Mouse (Mus musculus) neural tube, embryonic 15.5 days (tissue): ENCODE results near the gene Tgif1. TPM values are rescaled to one million over a fixed set of nuclear protein-coding genes. Genes with fewer than 3 reads are reported as not detected.
"Not testable (repeated sequence)": the region's sequence is repeated elsewhere in the genome, so short reads cannot be mapped to it uniquely, and the experiment has no call there.

Source experiments
- ATAC-seq: fragments of 200-750 bp; cut with Nextera tagmentation; 2 replicates; pipeline ENCODE4 v1.8.0; 2017; ENCODE audit warnings: mild to moderate bottlenecking, moderate TSS enrichment, moderate library complexity; ENCODE audit not compliant: low FRiP score
- H3K27ac ChIP-seq: fragments of 300-500 bp; sonication (generic); replicated peaks from 2 replicates; pipeline ENCODE4 v1.5.1; 2015; ENCODE audit warnings: mild to moderate bottlenecking, inconsistent platforms
- H3K27me3 ChIP-seq: fragments of 300-500 bp; sonication (generic); replicated peaks from 2 replicates; pipeline ENCODE4 v1.6.1; 2015; ENCODE audit warnings: inconsistent platforms
- H3K36me3 ChIP-seq: fragments of 300-500 bp; sonication (generic); 2 replicates; pipeline ENCODE4 v1.6.1; 2015; ENCODE audit warnings: inconsistent platforms
- H3K4me1 ChIP-seq: fragments of 300-500 bp; sonication (generic); 2 replicates; pipeline ENCODE4 v1.6.1; 2015; ENCODE audit warnings: inconsistent platforms
- H3K4me2 ChIP-seq: fragments of 300-500 bp; sonication (generic); 2 replicates; pipeline ENCODE4 v1.6.1; 2015; ENCODE audit warnings: inconsistent platforms, mild to moderate bottlenecking, moderate library complexity
- H3K4me3 ChIP-seq: fragments of 300-500 bp; sonication (generic); replicated peaks from 2 replicates; pipeline ENCODE4 v1.5.1; 2015; ENCODE audit warnings: mild to moderate bottlenecking, inconsistent platforms
- H3K9ac ChIP-seq: fragments of 300-500 bp; sonication (generic); replicated peaks from 2 replicates; pipeline ENCODE4 v1.6.1; 2015; ENCODE audit warnings: mild to moderate bottlenecking, inconsistent platforms
- H3K9me3 ChIP-seq: fragments of 300-500 bp; sonication (generic); replicated peaks from 2 replicates; pipeline ENCODE4 v1.6.1; 2016; ENCODE audit warnings: inconsistent platforms
- WGBS: fragments of 180-500 bp; shearing (Covaris S2); methylation state at CpG from one replicate; pipeline ENCODE4 v1.1.7; 2015; ENCODE audit warnings: mixed read lengths; 5-methylcytosine and 5-hydroxymethylcytosine counted together
- polyA plus RNA-seq: library from polyadenylated mRNA; unstranded; fragments of >200 nt; fragmentation: Nextera tagmentation; extraction: Ambion mirVana; gene quantifications from 2 replicates; pipeline ENCODE4 v1.2.1, GENCODE M21; 2015

Gene Tgif1
- polyA plus RNA-seq, 1 experiment from 2014 or later, result 11.3 TPM

GRCm38 (mm10) chr17:70848511-70849398, 4.6 kb downstream of the Tgif1 start:
- no peaks in the 10 kb centered on the region for H3K9me3 ChIP-seq
- H3K27ac ChIP-seq, result peak overlapping the region; percentile 89
- H3K4me1 ChIP-seq, result peaks cover 60% of the 10 kb centered on the region
- H3K9ac ChIP-seq, result peak overlapping the region; percentile 46
- peak; percentile 9; the same call in 1 of the 2 replicates for ATAC-seq
- H3K36me3 ChIP-seq, result no peaks in the 10 kb centered on the region
- peak overlapping the region; percentile 56 for H3K4me3 ChIP-seq
- H3K27me3 ChIP-seq, result peaks cover 17% of the 10 kb centered on the region
- WGBS, result 1% methylated on average over 23 of the region's 23 CpGs
- H3K4me2 ChIP-seq, result peak overlapping the region; percentile 98

DNA sequence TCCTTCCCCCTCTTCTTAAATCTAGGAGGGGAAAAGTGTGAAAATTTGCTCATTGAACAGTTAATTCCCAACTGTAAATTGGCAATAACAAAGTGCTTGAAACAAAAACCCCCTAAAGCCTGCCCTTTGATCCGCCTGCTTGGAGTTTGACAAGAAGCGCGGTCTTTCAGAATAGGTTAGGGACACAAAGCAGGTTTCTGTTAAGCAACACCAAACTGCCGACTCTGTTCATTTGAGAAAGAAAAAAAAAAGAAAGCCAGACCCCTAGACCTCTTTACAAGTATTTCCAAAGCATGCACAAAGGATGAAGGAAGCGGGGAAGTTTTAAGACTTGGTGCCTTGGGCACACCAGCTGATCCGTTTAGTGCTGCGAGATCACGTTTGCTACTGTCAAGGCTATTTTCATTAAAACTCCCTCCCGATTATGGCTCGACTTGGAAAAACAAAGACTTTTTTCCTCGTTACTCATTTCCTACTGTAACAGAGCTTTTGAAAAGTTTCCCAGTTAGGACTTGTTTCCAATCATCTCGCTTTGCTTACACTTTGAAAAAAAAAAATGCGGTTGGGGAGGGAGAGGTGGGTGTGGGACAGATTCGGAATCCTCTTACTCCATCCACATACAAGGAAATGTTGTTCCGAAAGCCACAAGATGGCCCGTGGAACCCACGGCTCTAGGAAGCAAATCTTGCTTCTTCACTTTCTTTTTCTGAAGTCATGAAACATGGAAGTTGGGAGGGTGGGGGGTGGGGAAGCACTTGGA, 5.4 kb downstream of the Tgif1 start:
- Histone ChIP-seq H3K4me1 (peaks cover 52% of the 10 kb centered on the region), H3K9me3 (no peaks in the 10 kb centered on the region), H3K36me3 (no peaks in the 10 kb centered on the region), H3K27me3 (peaks cover 17% of the 10 kb centered on the region), H3K4me3 (peak overlapping the region; percentile 56), H3K27ac (peak overlapping the region; percentile 89), H3K9ac (peak overlapping the region; percentile 46; the same call in 1 of the 2 replicates), H3K4me2 (peak overlapping the region; percentile 98)
- WGBS, result 1% methylated on average over 17 of the region's 17 CpGs
- no peak for ATAC-seq

DNA sequence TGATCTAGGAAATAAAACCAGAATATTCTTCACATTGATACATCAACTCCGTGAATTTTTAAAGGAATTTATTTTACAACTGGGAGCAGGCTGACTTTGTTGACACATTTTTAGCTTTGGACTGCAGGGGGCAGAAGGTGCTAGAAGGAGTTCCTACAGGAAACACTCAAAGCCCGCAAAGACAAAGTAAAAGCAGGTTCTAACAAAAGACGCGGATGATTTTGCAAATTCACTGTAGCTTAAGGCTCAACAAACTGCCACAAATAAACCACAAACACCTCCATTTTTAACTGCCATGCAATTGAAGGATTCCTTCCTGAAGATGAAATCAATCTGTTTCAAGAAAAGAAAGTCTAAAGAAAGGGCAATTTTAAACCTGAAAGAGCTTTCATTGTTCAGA, 6.3 kb downstream of the Tgif1 start:
- WGBS, result 1% methylated on average over 4 of the region's 4 CpGs
- Histone ChIP-seq H3K4me1 (peaks cover 44% of the 10 kb centered on the region), H3K27ac (no peak overlapping the region), H3K4me2 (peak overlapping the region; percentile 26; the same call in 1 of the 2 replicates), H3K4me3 (no peak overlapping the region), H3K9me3 (no peaks in the 10 kb centered on the region), H3K27me3 (peaks cover 17% of the 10 kb centered on the region), H3K9ac (no peak overlapping the region), H3K36me3 (no peaks in the 10 kb centered on the region)
- no peak for ATAC-seq

GRCm38 (mm10) chr17:70846111-70846644, 7.2 kb downstream of the Tgif1 start:
- H3K9me3 ChIP-seq, result no peaks in the 10 kb centered on the region
- H3K27ac ChIP-seq, result no peak overlapping the region
- peaks cover 17% of the 10 kb centered on the region for H3K27me3 ChIP-seq
- WGBS, result 66% methylated on average over 8 of the region's 8 CpGs
- no peaks in the 10 kb centered on the region for H3K36me3 ChIP-seq
- H3K9ac ChIP-seq, result no peak overlapping the region
- no peak overlapping the region for H3K4me2 ChIP-seq
- no peak for ATAC-seq
- no peak overlapping the region for H3K4me3 ChIP-seq
- H3K4me1 ChIP-seq, result peaks cover 35% of the 10 kb centered on the region

- Histone ChIP-seq H3K27ac (no peak overlapping the region), H3K4me2 (no peak overlapping the region), H3K4me3 (no peak overlapping the region), H3K36me3 (no peaks in the 10 kb centered on the region), H3K9ac (no peak overlapping the region), H3K4me1 (peaks cover 29% of the 10 kb centered on the region), H3K9me3 (no peaks in the 10 kb centered on the region), H3K27me3 (peaks cover 13% of the 10 kb centered on the region)
- WGBS, result 88% methylated on average over 2 of the region's 2 CpGs
- no peak for ATAC-seq
These were observed 7.8 kb downstream of the Tgif1 start for GRCm38 (mm10) chr17:70845543-70845942.

DNA sequence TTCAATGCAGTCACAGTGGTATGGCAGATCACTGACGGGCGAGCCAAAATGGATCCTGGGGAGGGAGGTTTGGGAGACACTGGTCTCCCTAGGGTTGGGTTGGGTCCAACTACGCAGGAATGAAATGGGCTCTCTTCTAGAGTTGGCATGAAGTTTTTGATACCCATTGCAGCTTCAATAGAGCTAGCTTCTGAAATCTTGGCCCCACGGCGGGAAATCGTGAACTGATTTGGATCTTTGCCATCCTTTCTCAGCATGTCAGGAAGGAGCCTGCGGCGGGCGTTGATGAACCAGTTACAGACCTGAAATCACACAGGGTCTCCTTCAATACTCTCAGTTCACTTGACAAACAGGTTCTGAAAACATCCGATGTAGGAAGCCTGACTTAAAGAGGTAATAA, 8.4 kb downstream of the Tgif1 start:
- Histone ChIP-seq H3K4me1 (peaks cover 24% of the 10 kb centered on the region), H3K27me3 (peaks cover 10% of the 10 kb centered on the region), H3K36me3 (no peaks in the 10 kb centered on the region), H3K9ac (no peak overlapping the region), H3K9me3 (no peaks in the 10 kb centered on the region), H3K4me3 (no peak overlapping the region), H3K27ac (no peak overlapping the region), H3K4me2 (no peak overlapping the region)
- 57% methylated on average over 10 of the region's 10 CpGs for WGBS
- no peak for ATAC-seq

DNA sequence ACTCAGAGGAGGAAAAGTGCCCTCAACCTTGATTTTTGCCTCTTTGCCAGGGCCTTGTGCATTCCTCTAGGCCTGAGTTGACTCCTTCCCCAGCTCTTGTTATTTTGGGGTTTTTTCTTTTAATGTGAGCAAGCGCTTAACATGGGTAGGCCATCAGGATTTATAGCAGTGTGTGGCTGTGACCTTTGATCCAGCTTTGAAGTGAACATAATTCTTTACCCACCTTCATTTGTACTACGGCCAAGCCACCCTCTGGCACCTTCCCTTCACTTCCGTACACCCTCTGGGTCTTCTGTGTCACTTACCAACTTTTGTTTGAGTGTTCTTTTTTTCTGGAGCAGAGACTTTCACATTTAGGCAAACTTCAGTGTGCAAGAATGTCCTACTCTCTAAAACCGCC, 10.1 kb downstream of the Tgif1 start:
- 55% methylated on average over 4 of the region's 4 CpGs for WGBS
- no peaks in the 10 kb centered on the region for H3K36me3 ChIP-seq
- no peak overlapping the region for H3K4me3 ChIP-seq
- no peaks in the 10 kb centered on the region for H3K9me3 ChIP-seq
- no peak overlapping the region for H3K27ac ChIP-seq
- peaks cover 8% of the 10 kb centered on the region; the same call in 1 of the 2 replicates for H3K4me1 ChIP-seq
- H3K9ac ChIP-seq, result no peak overlapping the region
- no peaks in the 10 kb centered on the region for H3K27me3 ChIP-seq
- no peak overlapping the region for H3K4me2 ChIP-seq
- no peak for ATAC-seq

DNA sequence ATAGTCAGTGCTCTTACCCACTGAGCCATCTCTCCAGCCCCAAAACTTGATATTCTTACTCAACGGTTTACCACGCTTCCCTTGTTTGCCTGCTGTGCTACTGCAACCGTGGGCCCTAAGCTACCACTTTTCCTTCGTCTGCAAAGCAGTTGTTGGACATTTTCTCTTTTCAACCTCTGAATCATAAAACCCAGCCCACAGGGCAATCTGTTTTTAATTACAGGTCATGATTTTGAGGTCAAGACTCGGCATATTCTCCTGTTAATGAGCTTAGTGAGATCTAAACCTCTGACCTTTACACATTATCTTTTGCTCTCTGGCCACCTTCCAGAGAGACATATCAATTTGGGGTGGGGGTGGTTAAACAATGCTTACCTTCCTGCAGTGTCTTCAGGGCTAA, 14.8 kb downstream of the Tgif1 start:
- Histone ChIP-seq H3K27me3 (0 out of 2 replicates have a peak, but pooled peaks cover 4% of the 10 kb centered on the region), H3K4me1 (peaks cover 14% of the 10 kb centered on the region), H3K36me3 (no peaks in the 10 kb centered on the region), H3K4me3 (no peak overlapping the region), H3K9ac (no peak overlapping the region), H3K4me2 (no peak overlapping the region), H3K9me3 (no peaks in the 10 kb centered on the region), H3K27ac (no peak overlapping the region)
- 63% methylated on average over 5 of the region's 5 CpGs for WGBS
- ATAC-seq, result no peak

GRCm38 (mm10) chr17:70838031-70838430, 15.3 kb downstream of the Tgif1 start:
- no peak for ATAC-seq
- WGBS, result 92% methylated on average over 7 of the region's 7 CpGs

GRCm38 (mm10) chr17:70837474-70837873, 15.9 kb downstream of the Tgif1 start:
- ATAC-seq, H3K4me2 ChIP-seq: not testable (repeated sequence)
- 95% methylated on average over 5 of the region's 6 CpGs for WGBS

More at GRCm38 (mm10) chr17:70838031-70838430, 15.3 kb downstream of the Tgif1 start:
- H3K27me3 ChIP-seq, result 0 out of 2 replicates have a peak, but pooled peaks cover 4% of the 10 kb centered on the region
- no peak overlapping the region for H3K4me2 ChIP-seq
- H3K36me3 ChIP-seq, result no peaks in the 10 kb centered on the region
- no peaks in the 10 kb centered on the region for H3K9me3 ChIP-seq
- H3K4me1 ChIP-seq, result peaks cover 14% of the 10 kb centered on the region
- no peak overlapping the region for H3K9ac ChIP-seq
- H3K4me3 ChIP-seq, result no peak overlapping the region
- no peak overlapping the region for H3K27ac ChIP-seq

DNA sequence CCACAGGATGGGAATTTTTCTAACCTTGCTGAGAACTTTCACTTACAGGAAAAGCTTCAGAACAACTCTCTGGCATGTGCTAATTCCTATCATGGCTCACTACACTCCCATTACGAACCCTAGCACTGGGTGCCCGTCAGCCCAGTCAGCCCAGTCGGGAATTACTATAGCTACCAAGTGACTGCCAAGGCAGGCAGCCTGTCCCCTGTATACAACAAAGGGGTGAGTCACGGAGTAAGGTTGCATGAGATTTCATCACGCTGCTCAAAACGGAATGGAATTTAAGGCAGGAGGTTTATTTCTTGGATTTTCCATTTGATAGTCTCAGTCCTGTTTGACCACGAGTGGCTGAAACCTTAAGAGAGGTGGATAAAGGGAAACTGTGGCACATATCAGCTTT, 16.5 kb downstream of the Tgif1 start:
- Histone ChIP-seq H3K9me3 (no peaks in the 10 kb centered on the region), H3K9ac (no peak overlapping the region), H3K4me2 (no peak overlapping the region), H3K4me3 (no peak overlapping the region), H3K27ac (no peak overlapping the region), H3K4me1 (peaks cover 14% of the 10 kb centered on the region), H3K27me3 (0 out of 2 replicates have a peak, but pooled peaks cover 4% of the 10 kb centered on the region), H3K36me3 (no peaks in the 10 kb centered on the region)
- WGBS, result 58% methylated on average over 7 of the region's 7 CpGs
- no peak for ATAC-seq

More at GRCm38 (mm10) chr17:70837474-70837873, 15.9 kb downstream of the Tgif1 start:
- peaks cover 14% of the 10 kb centered on the region for H3K4me1 ChIP-seq
- H3K4me3 ChIP-seq, H3K9ac ChIP-seq, H3K9me3 ChIP-seq, H3K36me3 ChIP-seq, H3K27ac ChIP-seq, H3K27me3 ChIP-seq: not testable (repeated sequence)
